Mouse (Mus musculus) kidney, postnatal 25 days (tissue): ENCODE results near the gene Sh2d6.
A peak's percentile ranks its signal among the peaks of the same experiment; 100 is the strongest.

Experiments used
- DNase-seq, 2 experiments: peaks; one replicate each; pipeline ENCODE4 v3.0.0; 2021; ENCODE audit warnings: mixed read lengths in 2 of 2

The Sh2d6 gene

DNA sequence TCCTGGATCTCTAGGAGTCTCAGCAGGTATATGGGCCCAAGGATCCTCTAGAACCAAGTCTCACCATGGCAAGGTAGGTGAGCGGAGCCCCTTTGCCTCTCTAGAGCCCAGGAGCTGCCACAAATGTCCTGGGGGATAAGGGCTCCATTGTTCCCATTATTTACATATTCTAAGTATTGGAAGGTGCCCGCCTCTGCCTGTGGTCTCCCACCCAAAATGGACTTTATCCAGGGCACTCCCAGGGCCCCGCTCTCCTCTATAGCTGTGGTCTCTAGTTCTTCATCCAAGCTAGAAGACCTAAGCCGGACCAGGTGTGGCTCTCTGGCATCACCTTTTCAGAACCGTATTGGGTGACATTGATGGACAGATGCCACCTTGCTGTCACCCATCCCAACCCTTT lies at the start of gene Sh2d6:
Sh2d6 (minus strand) TSS at position 101 of the 400 bp plus-strand sequence.
- DNase-seq: no peak

GRCm38 (mm10) chr6:72570644-72571397 lies 49.3 kb upstream of the Sh2d6 start:
- DNase-seq: no peak

- DNase-seq: no peak
These were observed 47.2 kb upstream of the Sh2d6 start for GRCm38 (mm10) chr6:72568736-72569135.

- peak; percentile 63 to 80 for DNase-seq
These were observed 46.0 kb upstream of the Sh2d6 start for GRCm38 (mm10) chr6:72567508-72567907.

- peak; percentile 87 to 96 for DNase-seq
These were observed 44.5 kb upstream of the Sh2d6 start for GRCm38 (mm10) chr6:72566044-72566443.

DNA sequence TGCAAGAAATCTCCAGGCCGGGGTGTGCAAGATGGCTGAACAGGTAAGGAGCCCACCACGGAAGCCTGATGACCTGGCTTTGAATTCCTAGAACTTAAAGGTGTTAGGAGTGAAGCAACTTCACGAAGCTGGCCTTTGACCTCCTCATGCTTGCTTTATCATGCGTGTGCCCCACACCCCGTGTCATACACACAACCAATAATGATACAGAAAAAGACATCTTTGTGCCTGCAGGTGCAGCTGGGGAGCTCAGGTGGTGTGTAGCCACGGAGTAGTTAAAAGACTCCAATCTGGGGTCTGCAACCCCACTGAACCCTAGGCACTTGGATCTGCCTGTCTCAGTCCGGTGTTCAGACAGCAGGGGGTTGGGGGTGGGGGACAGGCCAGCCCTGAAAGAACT lies 44.0 kb upstream of the Sh2d6 start:
- DNase-seq: no peak

- peak; percentile 42 to 74 for DNase-seq
These were observed 41.4 kb upstream of the Sh2d6 start for GRCm38 (mm10) chr6:72562894-72563293.

- DNase-seq: no peak
These were observed 41.0 kb upstream of the Sh2d6 start for GRCm38 (mm10) chr6:72562486-72562885.

- no peak for DNase-seq
These were observed 39.3 kb upstream of the Sh2d6 start for GRCm38 (mm10) chr6:72560801-72561200.

DNA sequence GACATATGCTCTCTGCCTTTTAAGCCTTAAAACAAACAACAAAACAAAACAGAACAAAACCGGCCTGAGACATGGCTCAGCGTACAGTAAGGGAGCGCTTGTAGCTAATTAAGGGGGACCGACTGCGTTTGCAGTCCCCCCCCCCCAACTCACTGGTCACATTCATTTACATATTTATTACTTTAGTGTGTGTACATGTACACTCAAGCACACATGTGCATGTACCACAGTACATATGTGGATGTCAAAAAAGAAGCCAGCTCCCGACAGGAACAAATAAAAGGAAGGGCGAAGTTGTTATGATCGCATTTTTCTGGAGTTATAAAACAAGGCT lies 31.5 kb upstream of the Sh2d6 start:
- no peak for DNase-seq

- peak; percentile 65 to 86 for DNase-seq
These were observed 30.9 kb upstream of the Sh2d6 start for GRCm38 (mm10) chr6:72552171-72553078.

- DNase-seq: no peak
These were observed 29.1 kb upstream of the Sh2d6 start for GRCm38 (mm10) chr6:72550503-72551100.

- DNase-seq: no peak
These were observed 28.5 kb upstream of the Sh2d6 start for GRCm38 (mm10) chr6:72550025-72550424.

DNA sequence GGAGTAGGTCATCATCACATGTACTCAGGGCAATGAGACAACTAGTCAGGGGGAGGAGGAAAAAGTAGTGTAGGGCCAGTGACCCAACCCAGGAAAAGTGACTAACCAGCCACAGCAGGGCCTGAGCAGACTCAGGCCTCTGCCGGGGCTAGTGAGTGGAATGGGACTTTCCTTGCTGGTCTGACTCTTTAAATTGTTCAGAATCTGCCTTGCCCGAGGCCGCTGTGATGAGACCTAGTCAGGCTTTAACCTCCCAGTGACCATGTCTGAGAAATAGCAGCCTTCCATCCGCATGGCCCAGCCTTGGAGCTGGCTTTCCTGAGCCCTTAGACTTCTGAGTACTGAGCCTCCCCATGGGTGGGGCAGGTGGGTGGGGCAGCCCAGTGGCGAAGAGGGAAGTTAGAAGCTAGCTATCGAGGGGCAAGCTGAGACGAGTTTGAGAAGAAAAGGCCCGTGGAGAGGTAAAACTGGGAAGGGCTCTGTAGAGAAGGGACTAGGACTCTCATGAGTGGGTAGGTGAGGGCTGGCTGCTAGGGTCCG lies 27.6 kb upstream of the Sh2d6 start:
- DNase-seq: peak in 1 of 2 experiments; percentile 49

GRCm38 (mm10) chr6:72547862-72548261 lies 26.4 kb upstream of the Sh2d6 start:
- no peak for DNase-seq

- DNase-seq: no peak
These were observed 25.6 kb upstream of the Sh2d6 start for GRCm38 (mm10) chr6:72547121-72547520.

- DNase-seq: no peak
These were observed 23.9 kb upstream of the Sh2d6 start for GRCm38 (mm10) chr6:72545377-72545776.

GRCm38 (mm10) chr6:72544283-72544987 lies 22.9 kb upstream of the Sh2d6 start, which contains the start of gene Capg:
Capg (plus strand) TSS chr6:72544391.
- peak; percentile 66 to 81 for DNase-seq

GRCm38 (mm10) chr6:72543265-72543850 lies 21.9 kb upstream of the Sh2d6 start:
- DNase-seq: peak; percentile 54 to 70

- peak; percentile 85 to 95 for DNase-seq
These were observed 17.1 kb upstream of the Sh2d6 start for GRCm38 (mm10) chr6:72538562-72539031.

DNA sequence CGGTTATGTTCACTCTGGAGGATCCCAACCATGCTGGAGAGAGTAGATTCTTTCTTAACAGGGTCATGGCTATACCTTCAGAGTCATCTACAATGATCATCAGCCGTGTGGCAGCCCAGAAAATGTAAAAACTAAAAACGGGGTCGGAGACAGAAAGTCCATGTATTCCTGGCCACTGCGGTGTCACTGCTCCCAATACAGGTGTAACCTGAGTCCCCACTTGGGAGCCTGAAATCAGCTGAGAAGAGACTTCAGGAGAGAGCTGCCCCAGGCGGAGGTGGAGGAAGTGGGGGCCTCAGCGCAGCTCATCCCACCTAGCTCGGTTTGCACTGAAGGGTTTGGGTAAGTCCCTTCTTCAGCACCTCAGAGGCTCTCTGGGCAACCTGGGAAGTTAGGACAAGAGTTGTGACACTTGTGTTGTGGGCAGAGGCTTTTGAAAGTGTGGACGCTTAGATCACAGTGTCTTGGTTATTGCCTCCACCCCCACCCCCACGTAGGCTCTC lies 16.5 kb upstream of the Sh2d6 start:
- no peak for DNase-seq

DNA sequence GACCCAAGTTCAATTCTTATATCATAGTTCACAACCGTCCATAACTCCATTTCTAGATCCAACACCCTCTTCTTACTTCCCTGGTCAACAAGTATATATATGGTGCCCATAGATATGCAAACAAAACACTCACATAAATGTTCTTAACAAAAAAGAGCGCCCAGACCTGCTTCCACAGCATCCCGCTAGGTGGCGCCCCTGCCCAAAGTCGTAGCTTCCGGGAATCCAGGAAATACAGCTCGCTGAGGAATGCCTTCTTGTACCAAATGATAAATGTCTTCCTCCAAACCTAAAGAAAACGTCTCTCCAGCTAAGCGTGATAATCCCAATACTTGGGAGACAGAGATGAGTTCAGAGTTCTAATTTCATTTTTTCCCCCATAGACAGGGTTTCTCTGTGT lies 13.7 kb upstream of the Sh2d6 start:
- peak; percentile 83 to 91 for DNase-seq
